Mouse (Mus musculus): Measurements from ENCODE around the gene 2410004P03Rik. TPM values are rescaled to one million over a fixed set of nuclear protein-coding genes. Genes with fewer than 3 reads are reported as not detected.

2410004P03Rik gene
- total and polyA plus RNA-seq, 3 experiments: 0.09 TPM; not detected in 2

DNA sequence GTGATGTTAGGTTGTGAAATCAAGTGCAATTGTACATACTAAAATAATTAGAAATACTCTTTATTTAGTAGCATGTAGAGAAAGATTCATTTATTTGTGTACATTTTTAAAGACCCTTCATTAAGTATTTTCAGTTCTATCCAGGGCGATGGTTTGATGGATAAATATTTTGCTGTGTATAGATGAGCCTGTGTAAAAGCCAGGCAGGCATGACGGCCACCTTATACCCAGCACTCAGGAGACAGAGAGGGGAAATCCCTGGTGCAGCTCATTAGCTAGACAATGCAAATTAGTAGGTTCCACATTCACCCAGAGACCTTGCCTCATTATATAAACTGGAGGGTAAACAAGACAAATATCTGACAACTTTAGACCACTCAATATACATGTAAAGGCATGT is 48.2 kb downstream of the 2410004P03Rik start (continued):
- TF ChIP-seq ZNF384 (IDR thresholded peaks at IDR 0.05; ENCODE audit: low read depth, low read length): no peak
- TF ChIP-seq MXI1 (IDR thresholded peaks at IDR 0.05; ENCODE audit: low read depth, low read length): no peak; the same call in 1 of the 2 replicates
- TF ChIP-seq MYC (IDR thresholded peaks at IDR 0.05; ENCODE audit: low read depth, low read length): no peak
- TF ChIP-seq ELF1 (IDR thresholded peaks at IDR 0.05; ENCODE audit: low read depth, low read length): no peak
- TF ChIP-seq E2F4 (IDR thresholded peaks at IDR 0.05; ENCODE audit: insufficient replicate concordance, low read depth, low read length): 0 out of 2 replicates have a peak, but pooled peaks have one; percentile 16
- peak; percentile 2; the same call in 1 of the 2 replicates for TF ChIP-seq SMC3 (IDR thresholded peaks at IDR 0.05; ENCODE audit: low read depth, low read length)

GRCm38 (mm10) chr12:16958851-16959250 is 52.7 kb downstream of the 2410004P03Rik start:
- Histone ChIP-seq H3K36me3 (replicated peaks in 1 of 2; ENCODE audit: control insufficient read depth in 1 of 2, insufficient read depth in 1 of 2, low read length in 1 of 2) (peaks cover 39 to 70% of the 10 kb centered on the region in 2 experiments), H3K27ac (ENCODE audit: insufficient read depth, low read depth) (no peak overlapping the region), H3K4me2 (ENCODE audit: insufficient read depth, low read depth, poor library complexity, severe bottlenecking) (no peak overlapping the region), H3K4me1 (ENCODE audit: control insufficient read depth in 1 of 2, insufficient read depth in 2 of 2) (peaks cover 0 to 39% of the 10 kb centered on the region in 2 experiments; a peak in 2 of 4 replicates), H3K79me2 (replicated peaks; ENCODE audit: control insufficient read depth, extremely low read depth, insufficient read depth, poor library complexity, severe bottlenecking) (peaks cover 17% of the 10 kb centered on the region), H3K9ac (ENCODE audit: insufficient read depth, low read depth) (no peak overlapping the region), H3K4me3 (replicated peaks in 1 of 3; ENCODE audit: low read depth in 2 of 3, low read length in 2 of 3, poor library complexity in 1 of 3) (no peak overlapping the region), H3K9me3 (replicated peaks; ENCODE audit: low read length) (no peaks in the 10 kb centered on the region), H3K27me3 (replicated peaks) (no peaks in the 10 kb centered on the region)
- peak; percentile 54 for DNase-seq (ENCODE audit: extremely low read depth)
- in situ Hi-C loops (cut with MboI; ENCODE audit: low pct_ligation_motif_present, low pct_unique_long_range_greater_than_20kb, low sequenced_read_pairs): no loop called here
- dilution Hi-C loops (cut with MboI; ENCODE audit: extremely low pct_ligation_motif_present, extremely low pct_unique_long_range_greater_than_20kb, low sequenced_read_pairs): no loop called here
- TF ChIP-seq USF1 (IDR thresholded peaks at IDR 0.05; ENCODE audit: low read depth, low read length) (no peak), TBP (conservative IDR thresholded peaks at IDR 0.05; ENCODE audit: low read depth, low read length) (no peak), EP300 (IDR thresholded peaks at IDR 0.05; ENCODE audit: low read length) (no peak), GABPA (IDR thresholded peaks at IDR 0.05; ENCODE audit: insufficient replicate concordance, low read depth, low read length) (no peak), JUN (IDR thresholded peaks at IDR 0.05; ENCODE audit: insufficient read depth, low read depth, low read length) (no peak), RCOR1 (conservative IDR thresholded peaks at IDR 0.05; ENCODE audit: low read depth, low read length) (no peak), SMC3 (IDR thresholded peaks at IDR 0.05; ENCODE audit: low read depth, low read length) (peak; percentile 42), RAD21 (IDR thresholded peaks at IDR 0.05; ENCODE audit: low read depth, low read length) (peak; percentile 7), MAX (IDR thresholded peaks at IDR 0.05; ENCODE audit: low read length) (no peak), IRF4 (IDR thresholded peaks at IDR 0.05; ENCODE audit: low read depth, low read length) (no peak), CTCF (conservative IDR thresholded peaks at IDR 0.05 in 1 of 2, IDR thresholded peaks at IDR 0.05 in 1 of 2; ENCODE audit: low read depth in 2 of 2, low read length in 2 of 2) (peak; percentile 21 to 90; a peak in 3 of 4 replicates), MAZ (IDR thresholded peaks at IDR 0.05; ENCODE audit: low read depth, low read length) (no peak), E2F4 (IDR thresholded peaks at IDR 0.05; ENCODE audit: insufficient replicate concordance, low read depth, low read length) (no peak), MXI1 (IDR thresholded peaks at IDR 0.05; ENCODE audit: low read depth, low read length) (no peak), ZC3H11A (IDR thresholded peaks at IDR 0.05; ENCODE audit: low read depth, low read length) (no peak)

Other genes with a start within 250 kb of the 2410004P03Rik start
- not detected in 2 replicates for gene Greb1, start 210.8 kb downstream of the 2410004P03Rik start, total RNA-seq (2012; rRNA removed)
- not detected in 2 replicates for gene Greb1, start 210.8 kb downstream of the 2410004P03Rik start, total RNA-seq (2014; rRNA removed)
- not detected in 2 replicates for gene Greb1, start 210.8 kb downstream of the 2410004P03Rik start, polyA plus RNA-seq (2012; ENCODE audit: insufficient read length, low read depth)
- gene E2f6, start 200.8 kb downstream of the 2410004P03Rik start, total RNA-seq (2012; rRNA removed): 9.3 and 12.5 TPM in 2 replicates
- gene E2f6, start 200.8 kb downstream of the 2410004P03Rik start, total RNA-seq (2014; rRNA removed): 17.5 and 20.0 TPM in 2 replicates
- gene E2f6, start 200.8 kb downstream of the 2410004P03Rik start, polyA plus RNA-seq (2012; ENCODE audit: insufficient read length, low read depth): 30.2 and 36.1 TPM in 2 replicates
- 34.9 and 39.1 TPM in 2 replicates for gene Rock2, start 116.8 kb downstream of the 2410004P03Rik start, total RNA-seq (2012; rRNA removed)
- 40.3 and 45.7 TPM in 2 replicates for gene Rock2, start 116.8 kb downstream of the 2410004P03Rik start, total RNA-seq (2014; rRNA removed)
- gene Rock2, start 116.8 kb downstream of the 2410004P03Rik start, polyA plus RNA-seq (2012; ENCODE audit: insufficient read length, low read depth): 49.3 and 49.9 TPM in 2 replicates
- gene Pqlc3, start 11.3 kb downstream of the 2410004P03Rik start, total RNA-seq (2012; rRNA removed): 6.4 and 8.9 TPM in 2 replicates
- gene Pqlc3, start 11.3 kb downstream of the 2410004P03Rik start, total RNA-seq (2014; rRNA removed): 23.2 and 31.1 TPM in 2 replicates
- gene Pqlc3, start 11.3 kb downstream of the 2410004P03Rik start, polyA plus RNA-seq (2012; ENCODE audit: insufficient read length, low read depth): 12.2 and 17.0 TPM in 2 replicates
- gene Kcnf1, start 165.2 kb upstream of the 2410004P03Rik start, total RNA-seq (2012; rRNA removed): not detected in 2 replicates
- gene Kcnf1, start 165.2 kb upstream of the 2410004P03Rik start, total RNA-seq (2014; rRNA removed): not detected in 2 replicates
- not detected in 2 replicates for gene Kcnf1, start 165.2 kb upstream of the 2410004P03Rik start, polyA plus RNA-seq (2012; ENCODE audit: insufficient read length, low read depth)